In genomic region chr11:104271876-104272275, GRCm38 (mm10) we compare ENCODE assay signal across 10 mouse cellular contexts. TPM values are rescaled to one million over a fixed set of nuclear protein-coding genes. Genes with fewer than 3 reads are reported as not detected.
A peak's percentile ranks its signal among the peaks of the same experiment; 100 is the strongest.
DNase-seq lines count a peak whose midpoint lies in the region; ATAC-seq lines count a peak whose summit lies in the region.
"Had no signal": no experiment of that assay in that cellular context is flagged by ENCODE, and none has a peak within 500 bp of the region (broad histone marks: within the 10 kb centered on the region; RNA-seq: fewer than 3 reads in every experiment).

No protein-coding gene starts in this region.

- H3K4me3 ChIP-seq in brown adipose tissue, adult 24 weeks (ENCODE audit: insufficient read depth, low read depth, low read length), result no peak overlapping the region
- H3K4me3 ChIP-seq: limb, embryonic 13.5 days; neural tube, embryonic 12.5 days had no signal

- H3K4me1 ChIP-seq in brown adipose tissue, adult 24 weeks (ENCODE audit: control insufficient read depth, insufficient read depth, insufficient read length, low read length), result peaks cover 12% of the 10 kb centered on the region

- ATAC-seq in frontal cortex, adult (ENCODE audit: low TSS enrichment), result no peak

- H3K27ac ChIP-seq in brown adipose tissue, adult 24 weeks (replicated peaks; ENCODE audit: low read depth, low read length), result peak overlapping the region; percentile 88
- H3K27ac ChIP-seq: limb, embryonic 13.5 days; neural tube, embryonic 12.5 days had no signal

- peak; percentile 32 to 60 for DNase-seq in frontal cortex, postnatal 10 days (ENCODE audit: low spot score in 2 of 2)
- DNase-seq in lung, postnatal 10 days, result peak; percentile 12
- DNase-seq in lung, postnatal 14 days, result no peak
- peak; percentile 60 to 69 for DNase-seq in layer of hippocampus, adult 8-10 months (ENCODE audit: low spot score in 2 of 2)
- DNase-seq in testis, postnatal 10 days (ENCODE audit: low spot score), result no peak
- DNase-seq in urinary bladder, adult 18-20 months (ENCODE audit: low spot score in 2 of 2), result no peak

RNA-seq across cellular contexts. Expression of gene Mapt, which starts 40.7 kb away (rescaled TPM):
- polyA plus RNA-seq in brown adipose tissue, adult 24 weeks (2012; ENCODE audit: insufficient read depth, insufficient read length, missing spikeins), result 20.7 and 29.1 TPM in 2 replicates
- total RNA-seq in layer of hippocampus, adult 8-10 months (2022), result 100 to 1,000 TPM; 300 to 367 (median 345) TPM

Comparison
In these comparisons a context has a peak if more than half of its experiments do, and no peak if none do; other contexts are left out.
1. DNase-seq: peak in frontal cortex, postnatal 10 days (2 of 2), lung, postnatal 10 days (single experiment) and layer of hippocampus, adult 8-10 months (2 of 2); none in lung, postnatal 14 days (single experiment), testis, postnatal 10 days (single experiment) and urinary bladder, adult 18-20 months (0 of 2).